Mouse (Mus musculus): ENCODE results near the gene Rps15a. TPM values are rescaled to one million over a fixed set of nuclear protein-coding genes. Genes with fewer than 3 reads are reported as not detected.

Rps15a gene
- total RNA-seq, 4 experiments from 2014 or later: 763 to 1,011 (median 933) TPM

GRCm38 (mm10) chr7:118115533-118115876, 483 bp downstream of the Rps15a start:
- no peak for DNase-seq

- no peak for DNase-seq
These were observed 2.3 kb downstream of the Rps15a start for GRCm38 (mm10) chr7:118113541-118114297.

GRCm38 (mm10) chr7:118111128-118111527, 4.9 kb downstream of the Rps15a start:
- no peak for DNase-seq

- no peak for DNase-seq
These were observed 8.3 kb downstream of the Rps15a start for GRCm38 (mm10) chr7:118107671-118108070.

- DNase-seq: no peak
These were observed 11.4 kb downstream of the Rps15a start for GRCm38 (mm10) chr7:118104458-118105052.

GRCm38 (mm10) chr7:118103462-118104379, 12.3 kb downstream of the Rps15a start:
- no peak for DNase-seq

- DNase-seq: no peak
These were observed 13.1 kb downstream of the Rps15a start for GRCm38 (mm10) chr7:118102678-118103461.

GRCm38 (mm10) chr7:118102231-118102630, 13.8 kb downstream of the Rps15a start:
- no peak for DNase-seq

GRCm38 (mm10) chr7:118097615-118098014, 18.4 kb downstream of the Rps15a start:
- DNase-seq: no peak

- DNase-seq: no peak
These were observed 36.0 kb downstream of the Rps15a start for GRCm38 (mm10) chr7:118079987-118080386.

- DNase-seq: no peak
These were observed 36.9 kb downstream of the Rps15a start for GRCm38 (mm10) chr7:118079097-118079496.

GRCm38 (mm10) chr7:118067261-118067660, 48.7 kb downstream of the Rps15a start:
- no peak for DNase-seq

GRCm38 (mm10) chr7:118056300-118056699, 59.7 kb downstream of the Rps15a start:
- DNase-seq: no peak

Other genes starting within 250 kb of the Rps15a start
- gene Arl6ip1, start 13.5 kb upstream of the Rps15a start, total RNA-seq (2022): 100 to 1,000 TPM; 178 to 240 (median 198) TPM
- 10 to 100 TPM; 50.3 to 75.5 (median 58.2) TPM for gene Smg1, start 127.5 kb upstream of the Rps15a start, total RNA-seq (2022)

Measured in adrenal gland, adult 8-10 months (tissue).